Mouse (Mus musculus) hindlimb bud, embryonic 11.5 days (tissue): ENCODE results near the gene Defb11.
"Not testable (repeated sequence)": the region's sequence is repeated elsewhere in the genome, so short reads cannot be mapped to it uniquely, and the experiment has no call there.

Source experiments
- DNase-seq: peaks from one replicate; pipeline ENCODE4 v3.0.0-alpha.2; 2012; ENCODE audit warnings: low read depth, low spot score; ENCODE audit errors: extremely low spot score

Defb11 gene

DNA sequence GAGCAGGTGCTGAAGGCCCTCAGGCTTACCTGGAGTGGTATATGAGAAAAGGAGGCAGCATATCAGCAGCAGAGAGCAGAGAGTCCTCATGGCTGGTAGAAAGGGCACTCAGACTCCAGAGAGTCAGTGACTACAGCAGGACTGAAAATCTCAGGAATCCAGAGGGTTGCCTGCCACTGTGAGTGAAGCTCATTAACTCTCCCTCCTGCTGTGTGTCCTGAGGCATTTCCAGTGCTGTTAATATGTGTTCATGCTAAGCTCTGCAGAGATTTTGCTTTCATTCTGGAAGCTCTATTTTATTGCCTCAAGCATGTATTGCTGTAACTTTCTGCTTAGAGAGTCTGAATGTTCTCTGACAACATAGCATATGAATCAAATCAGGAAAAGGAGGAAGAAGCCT lies at the start of gene Defb11:
TSS of gene Defb11 (minus strand) at position 123 of the 400 bp plus-strand sequence.
- not testable (repeated sequence) for DNase-seq

DNA sequence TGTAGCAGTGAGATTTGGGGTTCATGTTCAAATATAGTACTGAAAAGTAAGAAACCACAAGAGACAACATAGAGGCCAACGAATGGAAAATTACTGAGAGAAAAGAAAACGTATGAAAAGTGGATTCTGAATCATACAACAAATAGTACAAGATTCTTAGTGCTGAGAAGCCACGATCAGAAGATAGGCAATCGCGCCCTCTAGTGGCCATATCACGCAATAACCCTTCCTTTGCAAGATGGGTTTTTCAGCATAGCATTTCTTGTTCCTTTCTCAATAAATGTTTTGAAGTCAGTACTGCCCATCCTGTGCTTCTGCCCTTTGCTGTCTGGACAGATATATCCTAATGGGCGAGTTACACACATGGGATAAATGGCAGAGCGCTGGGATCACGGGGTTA lies 49.1 kb upstream of the Defb11 start:
- peak; percentile 42 for DNase-seq

DNA sequence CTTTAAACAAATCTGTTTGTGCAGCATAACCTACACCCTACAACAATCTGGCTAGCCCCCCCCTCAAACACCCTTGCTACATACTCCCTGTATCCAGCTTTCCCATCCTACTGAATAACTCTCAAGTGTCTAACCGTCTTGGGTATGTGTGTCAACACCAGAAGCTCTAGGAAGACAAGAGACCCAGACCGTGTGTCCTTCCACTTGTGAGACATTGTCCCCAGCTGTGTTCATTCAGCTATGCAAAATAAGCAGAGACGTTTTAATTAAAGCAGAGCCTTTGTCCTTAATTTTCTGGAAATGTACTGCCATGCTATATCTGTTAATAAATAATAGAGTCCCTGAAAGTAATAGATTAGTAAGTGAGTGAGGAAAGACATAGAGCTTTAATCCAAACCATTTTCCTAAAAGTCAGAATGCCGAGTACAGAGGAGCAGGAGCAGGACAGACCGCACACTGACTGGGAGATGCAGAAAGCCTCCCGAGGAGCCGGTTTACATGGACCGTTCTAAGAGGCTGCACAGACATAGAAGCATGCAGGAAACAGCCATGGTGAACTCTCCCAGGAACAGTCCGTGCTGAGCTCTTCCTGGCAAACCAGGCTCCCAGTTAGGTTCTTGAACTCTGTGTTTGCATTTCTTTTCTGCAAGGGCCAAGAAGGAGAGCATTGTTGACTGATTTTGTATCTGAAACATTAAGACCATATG lies 41.3 kb upstream of the Defb11 start:
- no peak for DNase-seq

DNA sequence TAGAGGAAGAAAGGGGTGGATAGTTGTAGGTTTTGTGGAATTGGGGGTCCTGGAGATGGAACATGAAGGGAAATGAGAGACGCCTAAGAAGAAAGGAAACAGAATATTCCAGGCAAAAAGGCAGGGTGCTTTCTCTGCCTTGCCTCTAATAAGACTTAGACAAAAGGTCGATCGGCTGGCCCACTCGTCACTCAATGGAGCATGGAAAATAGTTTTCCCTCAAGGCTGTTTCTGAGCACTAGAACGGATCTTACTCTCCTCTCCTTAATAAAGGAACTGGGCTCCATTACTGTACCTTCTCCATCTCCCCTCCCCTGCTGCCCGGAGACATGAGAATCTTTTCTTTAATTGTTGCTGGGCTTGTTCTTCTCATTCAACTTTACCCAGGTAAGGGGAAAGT lies 40.2 kb upstream of the Defb11 start, which contains the start of gene Defb13:
TSS of gene Defb13 (plus strand) at position 301 of the 400 bp plus-strand sequence.
- no peak for DNase-seq

DNA sequence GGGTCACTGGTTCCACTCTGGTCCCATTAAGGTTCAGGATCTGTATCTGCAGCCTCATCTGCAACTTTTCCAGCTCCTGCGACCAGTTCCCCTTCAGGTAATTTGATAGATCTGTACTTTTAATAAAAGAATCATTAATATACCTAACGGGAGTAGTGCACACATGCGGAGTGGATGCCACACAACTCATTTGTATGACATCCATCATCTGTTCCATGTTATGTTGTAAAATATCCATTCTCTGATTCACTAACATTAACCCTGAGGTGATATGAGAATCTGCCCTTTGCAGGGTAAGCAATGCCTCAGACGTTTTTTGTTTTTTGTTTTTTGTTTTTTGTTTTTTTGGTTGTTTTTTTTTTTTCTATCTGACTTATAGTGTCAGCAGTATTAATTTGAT lies 31.8 kb upstream of the Defb11 start, which contains the start of gene Defb35:
TSS of gene Defb35 (plus strand) at position 301 of the 400 bp plus-strand sequence.
- DNase-seq: not testable (repeated sequence)

DNA sequence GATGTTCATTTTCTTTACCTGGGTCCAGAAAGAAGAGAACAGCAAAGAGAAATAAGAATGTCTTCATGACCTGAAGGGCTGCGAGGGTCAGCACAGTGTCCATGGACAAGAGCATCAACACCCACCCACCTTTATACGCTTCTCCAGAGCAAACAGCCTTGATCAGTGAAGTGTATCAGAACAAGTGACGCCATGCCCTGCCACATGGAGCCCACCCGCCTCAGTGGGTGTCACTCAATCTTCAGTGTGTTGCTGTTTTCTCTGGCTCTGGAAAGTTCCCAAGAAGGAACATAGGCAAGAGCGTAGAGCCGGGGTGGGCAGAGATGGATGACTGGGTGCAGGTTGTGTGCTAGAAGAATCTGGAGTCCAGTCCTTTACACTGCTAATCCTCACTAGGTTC lies 26.4 kb upstream of the Defb11 start, which contains the start of gene Defb15:
TSS of gene Defb15 (minus strand) at position 101 of the 400 bp plus-strand sequence.
- no peak for DNase-seq

DNA sequence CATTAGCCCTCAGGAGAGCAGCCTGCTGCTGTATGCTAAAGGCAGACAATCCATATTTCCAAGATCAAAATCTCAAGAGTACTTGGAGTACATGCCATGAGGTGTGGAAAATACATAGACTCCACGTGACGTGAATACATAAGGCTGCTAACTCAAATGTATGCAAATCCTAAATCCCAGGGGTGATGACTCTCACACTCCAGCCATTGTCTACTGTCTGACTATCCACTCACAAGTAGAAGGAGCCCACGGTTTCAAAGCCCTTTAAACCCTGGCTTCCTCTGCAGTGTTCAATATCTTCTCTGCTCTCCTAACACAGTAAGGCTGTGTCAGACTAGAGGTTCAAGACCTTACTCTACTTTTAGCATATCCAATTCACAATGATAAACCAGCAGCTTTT lies 24.5 kb upstream of the Defb11 start:
- not testable (repeated sequence) for DNase-seq

DNA sequence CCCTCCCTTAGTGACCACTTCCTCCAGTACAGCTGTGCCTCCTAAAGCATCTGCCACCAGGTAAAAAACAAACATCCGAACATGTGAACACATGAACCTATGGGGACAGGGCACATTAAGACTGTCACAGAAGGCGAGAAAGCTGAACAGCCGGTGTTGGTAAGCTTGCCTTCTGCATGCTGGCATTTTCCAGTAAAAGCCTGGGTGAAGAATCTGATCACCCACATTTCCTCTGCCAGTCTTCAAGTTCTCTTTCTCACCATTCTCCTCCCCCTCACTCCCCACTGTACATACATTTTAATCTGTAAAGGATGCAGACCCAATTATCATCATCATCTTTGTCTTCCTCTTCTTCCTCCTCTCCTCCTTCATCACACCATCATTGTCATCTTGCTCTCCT lies 9.4 kb upstream of the Defb11 start:
- no peak for DNase-seq

DNA sequence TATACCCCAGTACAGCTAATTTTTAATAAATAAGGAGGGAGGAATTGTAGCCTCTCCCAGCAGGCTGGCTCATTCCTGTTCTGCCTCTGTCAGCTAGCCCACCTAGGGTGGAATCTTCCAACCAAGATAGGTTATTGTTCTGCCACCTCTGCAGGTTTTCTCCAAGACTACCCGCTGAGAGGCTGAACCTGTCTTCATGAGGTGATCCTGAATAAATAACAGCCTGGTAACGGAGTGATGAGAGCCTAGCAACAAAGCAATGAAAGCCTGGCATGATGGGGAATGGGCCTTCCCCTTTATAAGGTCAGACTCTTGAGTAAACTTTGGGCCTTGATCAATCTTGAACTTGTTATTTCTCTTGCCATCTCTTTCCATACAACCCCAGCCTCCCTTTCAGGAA lies 6.3 kb upstream of the Defb11 start:
- no peak for DNase-seq

DNA sequence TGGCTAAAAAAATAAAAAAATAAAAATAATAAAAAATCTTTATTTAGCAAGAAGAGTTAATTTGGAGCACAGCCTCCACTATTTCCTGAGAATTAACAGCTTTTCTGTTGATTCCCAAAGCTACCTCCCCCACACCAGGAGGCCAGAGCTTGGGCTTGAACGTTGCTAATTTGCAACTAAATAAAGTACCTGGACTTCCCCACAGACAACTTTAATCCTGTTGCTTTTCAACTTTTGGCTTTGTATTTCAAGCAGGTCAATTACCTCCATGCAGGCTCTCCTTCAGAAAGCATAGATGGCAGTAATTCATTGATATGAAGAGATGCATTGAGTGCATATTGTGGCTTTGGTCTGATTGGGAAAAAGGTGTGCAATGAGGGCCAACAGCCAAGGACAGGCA lies 5.7 kb upstream of the Defb11 start:
- DNase-seq: no peak

DNA sequence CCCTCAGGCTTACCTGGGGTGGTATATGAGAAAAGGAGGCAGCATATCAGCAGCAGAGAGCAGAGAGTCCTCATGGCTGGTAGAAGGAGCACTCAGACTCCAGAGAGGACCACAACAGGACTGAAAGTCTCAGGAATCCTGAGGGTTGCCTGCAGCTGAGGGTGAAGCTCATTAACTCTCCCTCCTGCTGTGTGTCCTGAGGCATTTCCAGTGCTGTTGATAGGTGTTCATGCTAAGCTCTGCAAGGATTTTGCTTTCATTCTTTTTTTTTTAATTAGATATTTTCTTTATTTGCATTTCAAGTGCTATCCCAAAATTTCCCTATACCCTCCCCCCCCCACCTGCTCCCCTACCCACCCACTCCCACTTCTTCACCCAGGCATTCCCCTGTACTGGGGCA lies 20.9 kb downstream of the Defb11 start, which contains the start of gene Defb9:
TSS of gene Defb9 (minus strand) at position 101 of the 400 bp plus-strand sequence.
- DNase-seq: not testable (repeated sequence)

DNA sequence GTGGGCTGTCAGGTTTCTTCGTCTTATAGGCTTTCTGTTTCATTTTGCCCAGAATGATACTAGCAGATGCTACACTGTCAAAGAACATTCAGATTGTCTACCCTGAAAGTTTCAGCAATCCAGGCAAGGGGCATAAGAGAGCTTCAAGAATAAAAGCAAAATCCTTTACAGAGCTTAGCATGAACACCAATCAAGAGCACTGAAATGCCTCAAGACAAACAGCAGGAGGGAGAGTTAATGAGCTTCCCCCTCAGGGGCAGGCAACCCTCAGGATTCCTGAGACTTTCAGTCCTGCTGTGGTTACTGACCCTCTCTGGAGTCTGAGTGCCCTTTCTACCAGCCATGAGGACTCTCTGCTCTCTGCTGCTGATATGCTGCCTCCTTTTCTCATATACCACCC lies 47.6 kb downstream of the Defb11 start, which contains the start of gene Defb10:
TSS of gene Defb10 (plus strand) at position 316 of the 400 bp plus-strand sequence.
- DNase-seq: not testable (repeated sequence)
